Mouse (Mus musculus): ENCODE measurements at regions not wholly inside any gene's neighbourhood (a gene's known extent, or its start where the extent isn't known, plus 50 kb on each side); places are given as distances from the start of the nearest gene placed in this dataset.

DNA sequence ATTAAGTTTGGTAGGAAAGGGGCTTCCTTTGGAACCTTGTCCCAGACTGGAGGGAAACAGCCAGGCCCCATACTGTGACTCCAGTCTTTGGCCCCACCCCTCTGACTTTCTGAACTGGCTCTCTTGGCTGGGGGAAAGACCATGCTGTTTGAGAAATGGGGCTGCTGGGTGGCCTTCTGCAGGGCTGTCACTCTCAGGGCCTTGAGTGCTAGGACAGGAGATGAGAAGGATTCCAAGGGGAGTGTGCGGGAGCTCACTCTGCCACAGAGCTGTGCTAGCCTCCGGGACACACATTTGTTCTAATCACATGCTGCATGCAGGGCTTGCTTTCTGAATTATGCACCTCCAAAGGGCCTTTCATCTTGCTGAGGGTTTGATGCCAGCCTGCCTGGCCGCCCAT is 124.3 kb upstream of the Lrfn2 start:
- TF ChIP-seq TAL1 (IDR thresholded peaks at IDR 0.05; ENCODE audit: low read length) (no peak), GATA1 (IDR thresholded peaks at IDR 0.05; ENCODE audit: low read length) (no peak)

All from erythroblast, embryonic 14.5 days (primary cell).